Mouse (Mus musculus): ENCODE data around the gene Fgf2. TPM values are rescaled to one million over a fixed set of nuclear protein-coding genes. Genes with fewer than 3 reads are reported as not detected.

The Fgf2 gene
- total RNA-seq, 2 experiments from 2014 or later = not detected

DNA sequence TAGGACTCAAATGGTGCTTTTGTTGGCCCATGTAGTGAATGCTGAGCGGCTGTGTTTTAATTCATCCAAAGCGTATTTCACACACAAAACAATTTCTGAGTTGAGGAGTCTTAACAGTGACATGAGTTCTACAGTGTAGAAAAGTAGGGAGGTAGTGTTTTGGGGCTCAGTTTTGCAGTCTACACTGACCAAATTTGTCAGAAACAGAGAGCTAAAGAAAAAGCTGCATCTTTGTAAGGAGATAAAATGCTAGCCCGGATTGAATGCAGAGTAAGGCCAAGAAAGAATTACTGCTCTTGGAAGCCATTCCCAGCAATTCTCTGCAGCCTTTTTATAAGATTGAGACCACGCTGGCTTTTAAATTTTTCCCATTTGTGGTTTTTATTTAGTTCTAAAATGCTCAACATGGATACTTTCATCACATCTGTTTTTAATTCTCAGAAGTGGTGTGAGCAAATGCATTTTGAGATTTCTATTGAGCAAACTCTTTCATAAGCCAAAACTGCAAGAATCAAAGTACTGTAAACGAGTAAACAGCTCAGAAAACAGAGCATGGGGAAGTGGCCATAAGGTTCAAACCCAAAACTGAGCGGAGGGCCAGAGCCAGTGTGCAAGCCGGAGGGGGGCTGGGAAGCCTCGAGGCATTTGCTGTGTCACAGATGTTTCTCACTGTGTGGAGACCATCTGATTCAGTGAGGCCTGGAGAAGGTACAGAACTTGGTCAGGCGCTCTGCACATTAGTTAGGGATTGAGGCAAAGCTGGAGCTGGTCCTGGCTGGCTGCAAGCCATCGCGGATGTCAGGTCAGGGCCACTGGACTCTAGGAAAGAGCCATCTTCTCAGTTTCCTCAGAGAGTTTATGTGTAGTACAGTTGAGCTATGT, 53.8 kb downstream of the Fgf2 start:
- no peak for ATAC-seq (replicated peaks; ENCODE audit: low FRiP score, low TSS enrichment, poor library complexity, severe bottlenecking)

DNA sequence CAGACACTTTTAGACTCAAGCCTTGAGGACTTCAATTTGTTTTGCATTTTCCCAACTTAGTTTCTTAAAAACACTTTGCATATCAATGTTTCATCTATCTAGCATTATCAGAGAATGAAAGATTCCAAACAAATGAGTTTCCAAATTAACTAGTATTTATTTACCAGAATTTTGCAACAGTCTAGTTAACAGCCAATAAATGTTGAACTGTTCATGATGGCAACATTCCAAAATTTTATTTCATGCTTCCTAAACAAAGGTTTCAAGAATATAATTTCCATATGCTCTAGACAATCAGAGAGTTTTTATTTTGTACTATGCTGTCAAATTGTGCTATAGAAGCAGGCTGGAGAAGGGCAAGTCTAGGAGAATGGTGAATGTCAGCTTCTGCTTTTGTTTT, 59.5 kb downstream of the Fgf2 start:
- no peak for ATAC-seq (replicated peaks; ENCODE audit: low FRiP score, low TSS enrichment, poor library complexity, severe bottlenecking)

DNA sequence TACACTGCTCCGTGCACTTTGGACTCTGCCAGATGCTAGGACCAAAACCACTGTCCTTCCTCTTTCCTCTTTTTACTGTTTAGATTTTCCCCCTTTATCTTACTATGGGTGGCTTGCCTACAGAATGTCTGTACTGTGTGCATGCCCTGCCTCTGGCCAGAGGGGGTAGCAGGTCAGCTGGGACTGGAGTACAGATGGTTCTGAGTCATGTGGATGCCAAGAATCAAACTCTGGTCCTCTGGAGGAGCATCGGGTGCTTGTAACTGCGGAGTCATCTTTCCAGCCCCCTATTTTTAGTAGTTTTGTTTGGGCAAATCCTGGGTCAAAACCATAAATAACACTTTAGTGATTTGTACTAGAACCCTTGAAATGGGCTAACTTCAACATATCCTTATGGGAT, 65.3 kb downstream of the Fgf2 start:
- ATAC-seq (replicated peaks; ENCODE audit: low FRiP score, low TSS enrichment, poor library complexity, severe bottlenecking) = no peak

DNA sequence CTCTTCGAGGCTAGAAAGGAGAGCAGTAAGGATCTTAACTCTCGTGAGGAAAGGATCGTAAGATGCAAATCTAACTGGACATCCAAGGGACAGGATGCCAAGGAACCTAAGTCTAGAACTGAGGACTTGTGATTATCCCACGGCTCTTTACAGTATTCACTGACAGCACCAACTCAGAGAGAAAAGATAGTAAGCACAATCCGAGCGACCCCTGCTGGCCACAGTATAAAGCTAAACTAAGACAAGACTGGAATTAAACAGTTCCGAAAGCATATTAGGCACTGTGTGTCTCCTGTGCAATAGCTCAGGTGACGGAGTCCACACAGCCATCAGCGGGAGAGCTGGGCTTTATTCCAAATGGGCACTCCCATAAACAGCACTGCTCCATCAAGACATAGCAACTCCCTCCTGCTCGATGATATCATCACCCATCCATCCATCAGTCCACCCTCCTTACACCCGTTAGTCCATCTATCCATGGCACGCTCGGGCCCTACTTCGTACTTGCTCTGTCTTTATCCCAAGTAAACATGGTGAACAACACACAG, 66.3 kb downstream of the Fgf2 start:
- peak; percentile 43 for ATAC-seq (replicated peaks; ENCODE audit: low FRiP score, low TSS enrichment, poor library complexity, severe bottlenecking)

DNA sequence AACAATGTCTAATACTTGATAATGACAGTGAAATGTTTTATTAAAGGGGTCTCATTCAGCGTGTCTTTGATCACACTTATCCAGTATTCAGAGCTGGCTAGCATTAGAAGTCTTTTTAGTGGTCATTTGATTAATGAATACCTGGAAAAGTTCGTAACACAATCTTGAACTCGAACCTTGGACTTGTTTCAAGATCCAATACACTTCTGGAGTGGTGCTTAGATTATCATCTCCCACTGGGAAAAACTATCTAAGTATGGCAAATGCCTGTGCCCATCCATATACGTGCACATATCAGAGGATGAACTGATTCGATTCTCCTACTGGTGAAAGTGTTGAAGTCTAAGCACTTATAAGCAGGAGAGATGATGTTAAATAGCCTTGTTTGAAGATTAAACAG, 70.2 kb downstream of the Fgf2 start:
- ATAC-seq (replicated peaks; ENCODE audit: low FRiP score, low TSS enrichment, poor library complexity, severe bottlenecking) = no peak

DNA sequence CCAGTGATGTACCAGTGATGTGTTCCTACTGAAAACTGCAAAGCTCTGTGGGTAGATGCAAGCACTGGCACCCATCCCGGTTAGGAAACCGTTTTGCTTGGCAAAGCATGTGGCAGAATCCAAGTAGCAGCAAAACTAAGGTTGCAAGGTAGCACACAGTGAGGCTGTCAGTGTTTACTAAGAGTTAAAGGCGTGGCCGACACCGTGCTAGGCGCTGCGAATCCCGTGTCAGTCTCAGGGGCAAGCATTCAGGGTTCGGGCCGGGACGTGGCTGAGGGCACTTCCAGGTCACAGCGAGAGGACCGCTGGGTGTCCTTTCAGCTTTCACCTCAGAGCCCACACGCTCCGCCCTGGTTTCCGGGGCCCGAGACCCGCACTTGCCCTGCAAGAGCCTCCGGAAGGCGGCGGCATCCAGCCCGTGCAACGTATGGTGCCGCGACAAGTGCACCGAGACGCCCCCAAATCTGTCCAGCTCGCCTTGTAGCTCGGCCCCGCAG, 70.9 kb downstream of the Fgf2 start:
- ATAC-seq (replicated peaks; ENCODE audit: low FRiP score, low TSS enrichment, poor library complexity, severe bottlenecking) = peak; percentile 36

DNA sequence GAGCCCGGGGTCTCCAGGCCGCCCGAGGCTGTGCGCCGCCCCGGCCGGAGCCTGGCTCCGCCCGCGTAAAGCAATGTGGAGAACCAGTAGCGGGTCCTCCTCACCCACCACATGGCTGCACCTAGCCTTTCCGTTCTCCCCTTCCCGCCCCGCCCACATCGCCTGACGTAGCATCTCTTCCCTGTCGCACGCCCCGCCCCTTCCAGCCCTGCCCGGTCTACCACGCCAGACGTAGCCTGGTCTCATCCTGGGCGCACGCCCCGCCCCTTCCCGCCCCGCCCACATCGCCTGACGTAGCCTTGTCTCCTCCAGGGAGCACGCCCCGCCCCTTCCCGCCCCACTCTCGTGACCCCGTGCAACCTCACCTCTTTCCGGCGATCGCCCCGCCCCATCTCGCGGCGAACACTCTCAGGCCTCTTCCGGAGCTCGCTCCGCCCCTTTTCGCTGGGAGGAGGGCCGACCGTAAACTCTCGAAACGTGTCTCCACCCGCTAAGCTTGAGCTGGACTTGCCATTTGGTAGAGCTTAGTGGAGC, 71.4 kb downstream of the Fgf2 start, which contains the start of gene Spata5:
Spata5 (plus strand) TSS at position 439 of the 534 bp plus-strand sequence.
- peak; percentile 83 for ATAC-seq (replicated peaks; ENCODE audit: low FRiP score, low TSS enrichment, poor library complexity, severe bottlenecking)

DNA sequence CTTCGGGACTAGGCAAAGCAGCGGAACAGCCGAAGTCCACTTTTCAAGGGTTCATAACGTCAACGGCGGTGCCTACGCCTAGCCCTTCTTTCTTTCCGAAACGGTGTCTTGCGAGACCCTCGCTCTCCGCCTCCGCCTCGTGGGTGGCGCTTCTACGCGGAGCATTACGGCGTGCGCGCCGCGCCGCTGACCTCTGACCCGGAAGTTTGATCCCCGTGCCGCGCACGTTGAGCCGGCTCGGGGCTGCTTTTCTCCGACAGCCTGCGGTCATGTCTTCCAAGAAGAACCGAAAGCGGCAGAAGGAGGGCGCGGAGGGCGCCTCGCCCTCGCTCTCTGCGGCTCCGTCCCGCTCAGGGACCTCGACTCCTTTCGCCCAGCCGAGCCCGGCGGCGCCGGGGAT, 71.9 kb downstream of the Fgf2 start, which contains the start of gene Nudt6:
Nudt6 (minus strand) TSS at position 140 of the 400 bp plus-strand sequence.
- peak; percentile 70 for ATAC-seq (replicated peaks; ENCODE audit: low FRiP score, low TSS enrichment, poor library complexity, severe bottlenecking)

DNA sequence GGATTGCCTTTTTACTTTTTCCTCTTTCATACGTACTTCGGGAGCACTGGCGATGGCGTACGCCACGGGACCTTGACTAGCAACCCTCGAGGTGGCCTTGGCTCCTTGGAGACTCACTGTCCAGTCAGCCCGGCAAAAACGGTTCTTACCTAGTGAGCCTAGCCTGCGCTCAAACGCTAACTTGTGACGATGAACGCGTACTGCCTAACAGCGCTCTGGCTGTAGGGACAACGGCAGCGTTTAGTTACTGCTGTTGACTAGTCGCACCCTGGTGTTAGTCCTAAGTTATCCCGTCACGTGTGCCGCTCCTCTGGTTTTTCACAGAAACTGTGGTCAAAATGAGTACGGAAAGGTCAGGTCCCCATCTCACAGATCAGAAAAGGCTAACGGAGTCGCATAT, 72.5 kb downstream of the Fgf2 start:
- ATAC-seq (replicated peaks; ENCODE audit: low FRiP score, low TSS enrichment, poor library complexity, severe bottlenecking) = no peak

DNA sequence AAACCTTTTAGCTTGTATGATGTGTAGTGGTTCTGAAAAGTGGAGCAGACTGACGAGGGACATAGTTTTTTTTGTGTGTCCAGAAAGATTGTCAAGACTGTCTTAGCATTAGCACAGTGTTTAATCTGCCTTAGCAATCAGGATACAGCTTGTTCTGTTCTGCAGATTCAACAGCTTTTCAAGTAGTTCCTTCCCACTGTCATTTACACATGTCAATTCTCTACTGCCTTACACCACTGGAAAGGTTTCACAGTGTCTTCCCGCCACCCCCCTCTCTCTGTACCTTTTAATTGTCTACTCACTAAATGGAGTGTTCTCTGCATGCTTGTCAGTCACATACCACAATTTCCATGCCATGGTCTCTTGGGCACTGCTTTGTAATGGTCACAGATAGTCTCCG, 73.0 kb downstream of the Fgf2 start:
- no peak for ATAC-seq (replicated peaks; ENCODE audit: low FRiP score, low TSS enrichment, poor library complexity, severe bottlenecking)

DNA sequence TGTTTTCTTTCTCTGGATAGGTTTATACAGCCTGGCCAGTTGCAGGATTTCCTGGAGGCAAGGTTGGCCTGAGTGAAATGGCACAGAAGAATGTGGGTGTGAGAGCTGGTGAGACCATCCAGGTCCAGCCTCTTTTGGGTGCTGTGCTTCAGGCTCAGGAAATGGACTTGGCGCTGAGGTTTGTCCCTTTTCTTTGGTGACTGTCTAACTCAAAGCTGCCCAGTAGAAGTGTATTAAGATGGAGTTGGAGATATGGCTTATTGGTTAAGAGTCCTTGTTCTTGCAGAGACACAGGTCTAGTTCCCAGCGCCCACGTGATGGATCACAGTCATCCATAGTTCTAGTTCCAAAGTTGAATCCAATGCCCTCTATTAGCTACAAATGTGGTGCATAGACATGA, 77.9 kb downstream of the Fgf2 start:
- no peak for ATAC-seq (replicated peaks; ENCODE audit: low FRiP score, low TSS enrichment, poor library complexity, severe bottlenecking)

DNA sequence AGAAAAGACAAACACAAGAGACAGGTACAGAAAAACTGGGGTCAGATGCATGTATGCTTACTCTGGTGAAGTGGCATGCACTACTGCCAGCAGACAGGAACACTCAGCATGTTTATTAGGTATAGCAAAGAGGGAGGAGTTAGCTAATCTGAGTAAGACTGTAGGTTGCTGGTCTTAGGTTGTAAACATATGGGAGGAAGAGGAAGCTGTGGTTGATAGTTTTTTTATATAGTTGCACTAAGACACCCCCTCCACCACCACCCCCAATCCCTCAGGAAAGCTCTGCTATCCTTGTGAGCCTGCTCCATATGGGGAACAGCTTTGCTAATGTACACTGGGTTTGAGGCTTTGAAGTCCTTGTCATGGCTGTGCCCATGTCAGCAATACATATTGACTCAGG, 82.2 kb downstream of the Fgf2 start:
- ATAC-seq (replicated peaks; ENCODE audit: low FRiP score, low TSS enrichment, poor library complexity, severe bottlenecking) = no peak

DNA sequence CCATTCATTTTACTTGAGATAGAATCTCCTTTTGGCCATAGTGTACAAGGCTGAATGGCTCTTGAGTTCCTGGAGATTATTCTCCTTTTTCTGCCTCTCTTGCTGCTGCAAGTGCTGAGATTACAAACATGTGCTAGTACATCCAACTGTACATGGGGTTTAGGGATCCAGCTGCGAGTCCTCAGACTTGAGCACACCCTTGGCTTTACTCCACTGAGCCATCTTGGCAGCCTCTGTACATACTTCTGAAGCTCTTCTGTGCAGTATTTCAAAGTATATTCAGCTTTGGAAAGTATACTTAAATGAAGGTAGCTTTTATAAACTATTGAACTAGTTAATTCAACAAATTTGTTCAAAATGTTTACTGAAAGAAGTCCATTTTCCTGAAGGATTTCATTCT, 91.6 kb downstream of the Fgf2 start:
- no peak for ATAC-seq (replicated peaks; ENCODE audit: low FRiP score, low TSS enrichment, poor library complexity, severe bottlenecking)

DNA sequence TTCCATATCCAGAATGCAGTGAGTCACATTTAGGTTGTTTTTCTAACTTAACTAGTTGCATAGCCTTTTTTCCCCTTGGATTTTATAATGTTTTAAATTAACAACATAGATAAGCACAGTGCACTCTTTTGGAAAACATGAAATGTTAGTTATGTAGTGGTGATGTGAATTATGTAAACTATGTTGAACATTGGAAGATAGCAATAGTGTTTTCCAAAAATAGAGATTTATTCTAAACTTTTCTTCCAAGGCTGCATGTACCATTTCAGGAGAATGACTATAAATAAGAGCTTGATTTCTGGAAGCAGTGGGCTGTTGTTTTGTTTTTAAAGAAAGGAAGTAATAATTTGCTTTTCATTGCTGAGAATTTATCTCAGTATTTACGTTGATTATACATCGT, 95.3 kb downstream of the Fgf2 start:
- no peak for ATAC-seq (replicated peaks; ENCODE audit: low FRiP score, low TSS enrichment, poor library complexity, severe bottlenecking)

DNA sequence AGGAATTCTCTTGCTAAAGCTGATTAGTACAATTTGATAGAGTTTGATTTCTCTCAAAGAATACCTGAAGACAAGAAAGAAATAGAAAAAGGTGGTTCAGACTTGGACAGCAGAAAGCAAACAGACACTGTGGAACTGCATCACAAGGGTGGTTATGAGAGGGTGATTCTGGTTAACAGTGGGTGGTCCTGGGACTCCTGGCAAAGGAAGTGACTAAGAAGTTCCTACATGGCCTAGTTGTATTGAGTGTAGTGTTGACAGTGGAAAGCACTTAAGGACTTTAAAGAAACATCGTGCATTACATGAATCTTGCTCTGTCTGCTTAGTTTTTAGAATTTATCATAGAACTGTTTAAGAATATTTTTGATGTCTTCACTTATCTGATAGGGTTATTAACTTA, 107.8 kb downstream of the Fgf2 start:
- no peak for ATAC-seq (replicated peaks; ENCODE audit: low FRiP score, low TSS enrichment, poor library complexity, severe bottlenecking)

Other genes with a start within 250 kb of the Fgf2 start
- not detected in 2 replicates for gene Il2, start 222.4 kb upstream of the Fgf2 start, total RNA-seq (2014; fragmentation: Nextera tagmentation)
- gene Il2, start 222.4 kb upstream of the Fgf2 start, total RNA-seq (2017) = not detected in 2 replicates
- gene Il21, start 115.7 kb upstream of the Fgf2 start, total RNA-seq (2014; fragmentation: Nextera tagmentation) = not detected in 2 replicates
- gene Il21, start 115.7 kb upstream of the Fgf2 start, total RNA-seq (2017) = not detected in 2 replicates
- gene Bbs12, start 35.8 kb upstream of the Fgf2 start, total RNA-seq (2014; fragmentation: Nextera tagmentation) = 10.3 and 15.8 TPM in 2 replicates
- 8.2 and 17.5 TPM in 2 replicates for gene Bbs12, start 35.8 kb upstream of the Fgf2 start, total RNA-seq (2017)
- 3.6 and 6.5 TPM in 2 replicates for gene Cetn4, start 35.6 kb upstream of the Fgf2 start, total RNA-seq (2014; fragmentation: Nextera tagmentation)
- 7.3 and 10.6 TPM in 2 replicates for gene Cetn4, start 35.6 kb upstream of the Fgf2 start, total RNA-seq (2017)
- gene Spata5, start 71.5 kb downstream of the Fgf2 start, total RNA-seq (2014; fragmentation: Nextera tagmentation) = 47.9 and 66.4 TPM in 2 replicates
- 151 and 190 TPM in 2 replicates for gene Spata5, start 71.5 kb downstream of the Fgf2 start, total RNA-seq (2017)
- 9.1 and 34.1 TPM in 2 replicates for gene Nudt6, start 71.9 kb downstream of the Fgf2 start, total RNA-seq (2014; fragmentation: Nextera tagmentation)
- gene Nudt6, start 71.9 kb downstream of the Fgf2 start, total RNA-seq (2017) = 26.6 and 28.8 TPM in 2 replicates

All from megakaryocyte-erythroid progenitor cell, adult 5-6 weeks (primary cell).